Mouse (Mus musculus) kidney, postnatal 10 days (tissue): ENCODE data around the gene Nit1.

Experiments
- DNase-seq: peaks from one replicate; pipeline ENCODE4 v3.0.0; 2021; ENCODE audit warnings: mixed read lengths

Nit1 gene

DNA sequence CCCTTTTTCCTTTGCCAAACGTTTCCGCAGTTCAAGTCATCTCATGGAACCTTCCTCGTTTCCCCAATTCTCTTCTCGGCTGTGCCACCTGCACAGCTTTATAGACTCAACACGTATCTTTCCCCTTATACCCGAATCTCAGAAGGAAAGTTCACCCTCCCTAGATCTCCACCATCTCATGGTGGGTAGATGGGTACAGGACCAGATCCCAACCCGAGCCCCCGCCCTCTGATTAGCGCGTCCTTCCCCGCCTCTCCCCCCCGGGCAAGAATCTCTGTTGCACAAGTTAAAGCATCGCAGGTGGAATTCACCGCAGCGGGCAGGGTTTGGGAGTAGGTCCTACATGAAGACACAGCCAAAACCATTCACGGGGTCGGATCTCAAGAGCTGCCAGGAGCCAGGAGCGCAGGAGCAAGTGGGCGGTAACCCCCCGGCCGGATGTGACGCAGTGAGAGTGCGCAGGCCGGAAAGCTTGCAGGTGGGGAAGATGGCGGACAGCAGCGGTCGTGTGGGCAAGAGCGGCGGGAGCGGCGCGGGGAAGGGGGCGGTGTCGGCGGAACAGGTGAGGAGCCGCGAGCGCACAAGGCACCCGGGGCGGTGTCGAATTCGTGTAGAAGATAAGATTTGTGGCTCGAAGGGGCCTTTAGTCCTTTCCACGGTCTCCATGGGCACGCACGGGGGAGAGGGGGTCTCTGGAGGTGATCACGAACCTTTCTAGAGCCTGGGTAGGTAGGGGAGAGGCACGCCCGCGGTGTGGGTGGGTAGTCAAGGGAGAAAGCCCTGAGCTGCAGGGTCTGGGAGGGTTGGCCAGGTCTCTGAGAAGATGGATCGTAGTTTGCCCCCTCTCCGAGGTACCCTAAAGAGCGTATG, at the start of gene Nit1, which contains the start of gene Pfdn2:
Nit1 (minus strand) TSS at position 422 of the 870 bp plus-strand sequence.
Pfdn2 (plus strand) TSS at position 446 of the 870 bp plus-strand sequence.
- peak; percentile 96 for DNase-seq

DNA sequence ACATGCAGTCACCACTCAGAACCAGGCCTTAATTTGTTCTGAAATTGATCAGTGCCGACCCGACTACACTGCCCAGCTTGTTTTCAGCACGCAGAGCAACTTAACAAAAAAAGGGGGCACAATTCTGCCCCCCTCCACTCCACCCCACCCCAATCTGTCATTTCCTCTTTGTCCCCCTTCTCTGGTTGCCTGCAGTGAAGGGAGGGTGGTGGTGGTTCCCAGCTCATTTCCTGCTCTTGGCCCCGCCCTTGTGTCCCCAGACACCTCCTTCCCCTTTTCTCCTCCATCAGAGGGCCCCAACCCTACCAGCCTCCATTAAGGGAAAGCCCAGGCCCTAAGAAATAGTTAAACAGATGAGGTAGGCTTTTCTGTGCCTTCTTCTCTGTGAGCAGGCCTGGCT, 44.7 kb upstream of the Nit1 start:
- no peak for DNase-seq

DNA sequence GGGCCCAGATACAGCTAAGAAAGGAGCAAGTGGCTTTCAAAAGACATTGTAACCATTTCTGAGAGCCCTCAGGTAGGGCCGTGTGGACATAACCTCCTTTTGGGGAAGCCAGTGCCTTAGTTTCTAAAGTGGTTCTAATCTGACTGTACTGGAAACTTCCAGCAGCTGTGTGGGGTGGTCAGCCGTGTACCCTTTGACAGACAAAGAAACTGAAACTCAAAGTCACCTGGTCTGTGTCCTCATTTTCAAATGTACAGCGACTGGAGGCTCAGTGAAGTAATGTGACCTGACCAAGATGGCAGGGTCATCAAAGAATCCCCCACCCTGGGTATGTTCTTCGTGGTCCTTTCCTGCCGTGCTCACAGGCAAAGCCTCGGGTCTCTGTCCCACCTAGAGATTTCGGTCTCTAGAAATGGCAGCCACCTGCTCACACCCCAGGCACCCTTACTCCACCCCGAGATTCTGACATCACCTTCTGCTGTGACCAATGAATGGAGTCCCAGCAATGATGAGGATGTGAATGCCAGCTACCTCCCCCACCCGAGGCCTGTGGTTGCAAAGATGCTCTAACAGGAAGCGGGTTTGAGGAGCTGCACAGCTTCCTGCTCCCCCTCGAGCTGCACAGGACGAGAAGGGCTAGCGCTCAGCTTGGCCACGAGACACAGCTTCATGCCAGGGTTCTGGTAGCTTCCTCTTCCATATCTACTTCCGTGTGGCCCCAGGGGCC, 43.1 kb upstream of the Nit1 start, which contains the start of gene Arhgap30:
Arhgap30 (plus strand) TSS at position 579 of the 727 bp plus-strand sequence.
- DNase-seq: peak; percentile 23

DNA sequence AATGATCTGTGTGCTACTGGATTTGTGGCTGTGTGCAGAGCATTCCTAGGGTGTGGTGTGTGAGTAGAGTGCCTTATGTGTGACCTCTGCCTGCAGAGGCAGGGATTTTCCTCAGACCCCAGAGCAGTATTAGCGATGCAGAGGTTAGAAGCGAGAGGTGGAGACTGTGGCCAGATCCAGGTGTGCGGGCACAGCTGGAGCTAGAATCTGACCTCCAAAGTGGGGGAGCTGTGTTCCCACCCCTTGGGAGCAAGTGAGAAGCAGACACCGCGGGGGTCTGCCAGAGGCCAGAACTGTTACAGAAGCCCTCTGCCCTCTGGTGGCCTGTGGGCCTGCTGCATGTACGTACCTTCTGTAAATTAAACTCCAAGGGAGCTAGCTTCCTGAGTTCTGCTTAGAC, 41.7 kb upstream of the Nit1 start:
- peak; percentile 46 for DNase-seq

DNA sequence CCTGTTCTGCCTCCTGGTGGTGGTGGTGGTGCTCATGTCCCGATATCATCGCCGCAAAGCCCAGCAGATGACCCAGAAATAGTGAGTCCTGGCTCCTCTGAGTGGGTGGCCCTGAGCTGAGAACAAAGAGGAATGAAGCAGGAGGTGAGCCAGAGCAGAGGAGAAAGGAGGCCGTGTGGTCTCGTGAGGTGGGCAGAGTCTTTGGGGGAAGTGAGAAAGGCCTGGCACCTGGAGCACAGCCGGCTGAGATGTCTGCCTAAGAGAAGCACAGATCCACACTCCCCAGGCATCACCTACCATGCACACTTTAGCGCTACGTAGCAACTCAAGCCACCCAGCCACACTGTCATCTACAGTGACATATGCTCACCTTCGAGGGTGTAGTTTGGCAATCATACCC, 39.7 kb upstream of the Nit1 start:
- no peak for DNase-seq

DNA sequence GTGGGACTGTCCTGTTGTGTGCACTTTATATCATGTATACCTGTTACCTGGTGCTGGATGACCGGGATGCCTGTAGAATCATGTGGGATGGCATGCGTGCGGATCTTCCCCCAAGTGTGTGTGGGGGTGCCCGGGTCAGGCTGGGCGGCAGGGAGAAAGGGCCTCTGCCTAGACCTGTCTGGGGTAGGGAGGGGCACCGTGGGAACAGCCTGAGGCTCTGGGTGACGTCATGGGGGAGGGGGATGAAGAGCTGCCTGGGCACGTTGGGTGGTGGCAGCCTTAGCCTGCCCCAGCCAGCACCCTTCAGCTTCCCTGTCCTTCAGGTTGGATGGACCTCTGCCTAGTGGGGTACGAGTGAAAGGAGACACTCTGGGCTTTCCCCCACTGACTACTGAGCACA, 38.9 kb upstream of the Nit1 start:
- no peak for DNase-seq

DNA sequence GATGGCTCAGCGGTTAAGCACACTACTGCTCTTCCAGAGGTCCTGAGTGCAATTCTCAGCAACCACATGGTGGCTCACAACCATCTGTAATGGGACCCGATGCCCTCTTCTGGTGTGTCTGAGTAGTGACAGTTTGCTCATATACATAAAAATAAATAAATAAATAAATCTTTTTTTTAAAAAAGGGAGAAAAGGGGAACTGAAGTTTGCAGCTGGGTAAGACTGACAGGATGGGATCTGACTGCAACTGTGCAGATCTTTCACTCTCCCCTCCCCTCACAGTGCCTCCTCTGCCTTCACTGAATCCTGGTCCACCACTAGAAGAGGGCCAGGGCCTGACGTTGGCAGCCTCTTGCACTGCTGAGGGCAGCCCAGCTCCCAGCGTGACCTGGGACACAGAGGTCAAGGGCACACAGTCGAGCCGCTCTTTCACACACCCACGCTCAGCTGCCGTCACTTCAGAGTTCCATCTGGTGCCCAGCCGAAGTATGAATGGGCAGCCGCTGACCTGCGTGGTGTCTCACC, 36.7 kb upstream of the Nit1 start:
- no peak for DNase-seq

DNA sequence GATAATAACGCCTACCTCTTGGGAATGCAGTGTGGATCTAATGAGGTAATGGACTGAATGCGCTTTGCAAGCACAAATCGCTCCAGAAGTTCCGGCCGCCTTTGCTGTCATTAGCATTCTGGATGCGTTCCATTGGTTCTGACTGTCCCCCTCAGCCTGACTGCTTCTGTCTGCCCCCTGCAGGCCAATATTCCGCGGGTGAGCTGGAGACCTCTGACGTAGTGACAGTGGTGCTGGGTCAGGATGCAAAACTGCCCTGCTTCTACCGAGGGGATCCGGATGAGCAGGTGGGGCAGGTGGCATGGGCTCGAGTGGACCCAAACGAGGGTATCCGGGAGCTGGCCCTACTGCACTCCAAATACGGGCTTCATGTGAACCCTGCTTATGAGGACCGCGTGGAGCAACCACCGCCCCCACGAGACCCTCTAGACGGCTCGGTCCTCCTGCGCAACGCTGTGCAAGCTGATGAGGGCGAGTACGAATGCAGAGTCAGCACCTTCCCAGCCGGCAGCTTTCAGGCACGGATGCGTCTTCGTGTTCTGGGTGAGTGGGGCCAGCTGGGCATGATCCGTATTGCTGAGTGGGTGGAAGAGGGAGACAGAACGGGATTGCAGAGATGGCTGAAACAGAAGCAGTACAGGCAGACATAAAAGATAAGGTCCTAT, 34.6 kb upstream of the Nit1 start:
- DNase-seq: peak; percentile 88

DNA sequence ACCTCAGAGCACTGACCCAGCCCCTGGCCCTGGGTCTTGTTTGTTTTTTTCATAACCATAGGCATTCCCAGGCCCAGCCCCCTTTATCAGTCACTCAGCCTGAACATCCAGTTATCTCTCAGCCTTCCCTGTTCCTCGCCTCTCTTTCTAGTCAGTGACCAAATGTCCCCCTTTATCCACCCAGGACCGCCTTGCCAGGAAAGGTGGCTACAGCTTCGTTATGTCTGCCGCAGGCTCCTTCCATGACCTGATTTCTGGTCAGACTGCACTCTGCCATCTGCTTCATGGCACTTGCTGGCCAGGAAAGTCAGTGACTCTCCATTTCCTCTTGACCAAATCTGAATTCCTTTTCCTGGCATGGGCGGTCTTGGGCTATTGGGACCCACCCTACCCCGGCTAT, 32.9 kb upstream of the Nit1 start:
- no peak for DNase-seq

DNA sequence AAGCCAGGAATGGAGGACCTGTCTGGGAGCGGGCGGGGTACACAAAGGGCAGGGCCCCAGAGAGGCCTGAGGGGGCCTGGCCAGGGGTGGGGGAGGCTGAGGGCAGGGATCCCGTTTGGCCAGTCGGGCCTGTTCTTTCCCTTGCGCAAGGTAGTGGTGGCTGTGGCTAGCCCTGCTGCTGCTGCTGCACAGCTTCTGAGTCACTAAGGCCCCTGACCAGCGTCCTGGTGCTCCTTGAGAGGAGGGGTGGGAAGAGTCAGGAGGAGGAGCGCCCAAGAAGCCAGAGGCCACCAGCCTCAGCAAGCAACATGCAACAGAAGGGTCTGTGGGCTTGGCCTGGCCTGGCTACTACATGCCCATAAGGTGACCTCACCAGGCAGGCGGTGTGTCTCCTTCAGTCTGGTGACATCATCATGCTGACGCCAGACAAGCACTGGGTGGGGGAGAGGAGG, 30.2 kb upstream of the Nit1 start:
- no peak for DNase-seq

DNA sequence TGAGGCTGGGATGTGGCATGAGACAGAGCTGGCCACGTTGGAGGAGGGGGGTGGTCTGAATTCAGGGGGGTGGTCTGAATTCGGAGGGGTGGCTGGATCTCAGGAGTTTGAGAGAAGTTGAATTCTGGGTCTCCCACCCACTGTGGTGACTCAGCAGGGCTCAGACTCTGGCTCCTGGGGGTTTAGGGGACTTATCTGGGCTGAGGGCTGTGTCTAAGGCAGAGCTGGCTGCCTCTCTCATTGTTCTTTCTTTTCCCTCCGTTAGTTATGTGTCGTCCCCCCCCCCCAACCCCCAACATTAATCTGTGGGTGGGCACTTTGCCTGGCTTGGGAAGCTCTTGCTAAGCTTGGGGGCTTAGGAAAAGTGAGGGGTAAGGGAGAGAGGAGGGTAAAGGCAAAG, 28.5 kb upstream of the Nit1 start:
- no peak for DNase-seq

DNA sequence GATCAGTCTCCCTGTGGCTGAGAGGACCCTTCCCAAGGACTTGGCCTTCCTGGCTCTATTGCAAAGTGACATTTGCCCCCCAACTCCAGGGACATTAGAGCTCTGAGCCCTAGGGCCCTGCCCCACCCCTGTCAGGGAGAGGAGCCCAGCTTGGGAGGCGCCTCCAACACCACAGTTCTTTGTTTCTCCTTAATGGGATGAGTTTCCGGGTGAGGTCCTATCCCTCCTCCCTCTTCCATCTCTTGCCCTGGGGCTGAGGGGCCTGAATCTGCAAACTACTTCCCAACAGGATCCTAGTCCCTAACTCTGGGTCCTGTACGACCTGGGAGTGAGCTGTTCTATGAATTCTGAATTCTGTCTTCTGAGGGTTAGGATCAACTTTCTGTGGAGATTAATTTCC, 27.4 kb upstream of the Nit1 start:
- no peak for DNase-seq

DNA sequence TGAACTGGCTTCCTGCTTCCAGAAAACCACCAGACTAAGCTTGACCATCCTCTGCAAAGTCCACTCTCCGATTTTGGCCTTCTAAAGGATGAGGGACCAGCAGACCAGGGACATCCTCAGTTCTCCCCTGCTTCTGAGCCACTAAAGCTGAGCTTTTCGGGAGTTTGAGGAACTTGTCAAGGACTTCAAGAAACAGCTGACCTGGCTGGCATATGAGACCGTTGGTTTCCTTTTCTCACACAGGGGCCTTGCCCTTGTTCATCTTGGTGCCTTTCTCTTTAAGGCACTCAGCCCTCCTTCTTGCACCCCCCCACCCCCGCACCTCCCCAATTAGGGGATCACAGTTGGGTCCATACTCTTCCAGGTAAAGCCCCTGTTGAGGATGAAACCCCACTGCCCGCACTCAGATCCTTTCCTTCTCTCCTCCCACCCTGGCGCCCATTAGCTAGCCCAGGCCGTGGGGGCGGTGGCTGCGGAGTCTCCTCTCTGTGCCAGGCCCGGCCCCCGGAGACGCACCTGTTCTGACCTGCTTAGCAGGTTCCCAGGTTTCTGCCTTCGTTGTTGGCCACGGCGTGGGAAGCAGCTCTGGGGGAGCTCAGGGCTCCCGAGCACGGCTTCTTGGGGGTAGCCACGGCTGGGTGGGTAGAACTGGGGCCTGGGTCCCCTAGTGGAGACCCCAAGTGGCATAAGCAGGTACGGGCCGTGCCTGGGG, 24.6 kb upstream of the Nit1 start, which contains the start of gene Nectin4:
Nectin4 (plus strand) TSS at position 255 of the 712 bp plus-strand sequence.
- DNase-seq: peak; percentile 68

DNA sequence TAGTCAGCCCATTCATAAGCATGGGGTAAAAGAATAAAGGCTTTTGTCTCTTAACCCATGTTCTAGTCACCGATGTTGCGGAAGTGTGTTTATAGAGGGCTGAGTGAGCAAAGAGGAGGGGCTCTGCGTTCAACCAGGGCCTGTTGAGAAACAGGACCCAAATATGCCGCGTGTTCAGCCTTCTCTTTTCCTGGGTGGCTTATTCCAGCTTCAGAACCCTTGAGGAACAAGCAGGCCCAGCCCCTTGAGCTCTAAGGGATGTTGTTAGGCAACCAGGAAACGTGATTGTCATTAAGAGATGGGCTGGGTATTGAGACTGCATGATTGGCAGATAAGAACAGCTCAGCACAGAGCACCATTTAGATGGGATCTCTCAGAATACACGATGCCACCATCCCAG, 20.5 kb upstream of the Nit1 start:
- no peak for DNase-seq

DNA sequence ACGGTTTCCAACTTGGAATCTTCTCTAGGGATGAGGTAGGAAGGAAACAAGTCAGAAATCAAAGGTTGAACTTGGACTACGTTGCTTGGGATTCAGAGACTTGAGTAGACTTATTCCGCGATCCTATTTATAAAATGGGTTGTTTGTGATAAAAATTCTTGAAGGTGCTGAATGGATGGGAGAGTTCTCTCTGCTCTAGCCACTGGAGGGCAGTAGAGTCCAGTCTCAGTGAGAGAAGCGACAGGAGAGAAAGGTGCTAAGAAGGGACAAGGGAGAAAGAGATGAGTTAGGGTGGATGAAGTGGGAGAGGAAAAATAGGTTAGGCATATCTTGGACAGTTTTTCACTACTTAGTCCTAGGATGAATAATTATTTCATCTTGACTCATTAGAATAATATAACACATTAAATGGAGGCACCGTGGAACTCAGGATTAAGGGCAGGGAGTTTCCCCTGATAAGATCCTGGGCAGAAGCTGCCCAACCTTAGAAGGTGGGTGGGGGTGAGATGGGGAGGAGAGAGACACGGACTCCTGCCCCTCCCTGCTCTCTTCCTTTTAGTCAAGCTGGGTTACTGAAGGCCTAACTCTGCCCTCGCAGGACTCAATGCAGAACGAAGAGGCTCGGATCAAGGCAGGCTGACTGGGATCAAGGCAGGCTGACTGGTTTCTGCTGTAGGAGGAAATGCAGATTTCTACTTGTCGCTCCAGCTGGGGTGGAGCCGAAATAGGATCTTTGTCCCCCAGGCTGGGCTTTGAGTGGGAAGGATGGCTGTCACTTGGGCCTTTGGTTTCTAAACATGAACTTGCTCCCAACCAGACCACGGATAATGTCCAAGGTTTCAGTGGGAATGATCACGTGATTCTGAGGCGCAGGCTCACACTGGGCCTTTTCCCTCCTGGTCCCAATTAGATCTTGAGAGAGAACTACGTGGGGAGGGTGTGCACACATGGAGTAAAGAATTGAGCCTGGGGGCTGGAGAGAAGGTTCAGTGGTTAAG, 16.0 kb upstream of the Nit1 start:
- peak; percentile 84 for DNase-seq

DNA sequence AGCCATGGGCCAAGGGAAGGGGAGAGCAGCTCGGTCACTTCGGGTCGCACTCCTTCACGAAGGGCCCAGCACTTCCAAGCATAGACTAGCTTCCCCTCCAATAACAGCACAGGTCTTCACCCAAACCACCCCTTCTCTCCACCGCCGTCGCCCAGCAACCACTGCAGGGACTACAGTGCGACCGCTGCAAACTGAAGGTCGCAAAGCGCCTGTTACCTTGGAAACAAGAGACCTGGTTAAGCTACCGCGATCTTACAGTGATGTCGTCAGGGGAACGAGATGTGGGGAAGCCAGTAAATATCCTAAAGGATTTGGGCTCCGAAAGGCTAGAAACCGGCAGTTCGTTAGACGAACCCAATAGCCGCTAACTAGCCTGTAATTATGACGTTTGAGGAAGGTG, 15.2 kb upstream of the Nit1 start, which contains the start of gene Klhdc9:
Klhdc9 (minus strand) TSS at position 143 of the 400 bp plus-strand sequence.
- peak; percentile 95 for DNase-seq

DNA sequence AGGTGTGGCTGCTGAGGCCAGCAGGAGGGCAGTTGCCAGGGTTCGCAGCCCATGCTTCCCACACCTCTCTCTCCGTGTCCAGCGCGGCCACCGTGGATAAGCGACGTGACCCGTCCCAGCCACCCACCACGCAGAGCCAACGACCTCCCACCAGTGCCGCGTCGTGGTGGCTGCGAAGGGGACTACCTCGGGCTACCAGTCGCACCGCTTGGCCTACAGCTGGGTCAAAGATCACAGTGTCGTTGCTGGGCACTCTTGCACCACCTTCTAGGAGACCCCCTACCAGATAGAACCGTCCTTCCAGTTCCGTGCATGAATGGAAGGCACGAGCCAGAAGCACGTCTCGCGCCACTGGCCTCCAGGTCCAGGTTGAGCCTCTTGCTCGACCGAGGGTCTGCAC, 14.8 kb upstream of the Nit1 start:
- DNase-seq: no peak

DNA sequence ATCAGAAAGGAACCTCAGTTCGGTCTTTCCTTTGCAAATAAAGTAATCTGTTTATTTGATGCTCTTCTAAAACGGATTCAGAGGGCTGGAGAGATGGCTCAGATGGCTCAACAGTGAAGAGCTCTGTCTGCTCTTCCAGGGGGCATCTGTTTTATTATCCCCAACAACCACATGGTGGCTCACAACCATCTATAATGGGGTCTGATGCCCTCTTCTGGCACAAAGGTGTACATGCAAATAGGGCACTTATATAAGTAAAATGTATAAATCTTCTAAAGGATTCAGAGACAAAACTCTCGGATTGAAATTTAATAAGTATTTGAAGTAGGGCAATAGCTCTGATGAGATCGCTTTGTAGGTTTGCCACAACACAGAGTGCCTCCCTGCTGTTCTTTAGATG, 13.0 kb upstream of the Nit1 start:
- DNase-seq: peak; percentile 46

DNA sequence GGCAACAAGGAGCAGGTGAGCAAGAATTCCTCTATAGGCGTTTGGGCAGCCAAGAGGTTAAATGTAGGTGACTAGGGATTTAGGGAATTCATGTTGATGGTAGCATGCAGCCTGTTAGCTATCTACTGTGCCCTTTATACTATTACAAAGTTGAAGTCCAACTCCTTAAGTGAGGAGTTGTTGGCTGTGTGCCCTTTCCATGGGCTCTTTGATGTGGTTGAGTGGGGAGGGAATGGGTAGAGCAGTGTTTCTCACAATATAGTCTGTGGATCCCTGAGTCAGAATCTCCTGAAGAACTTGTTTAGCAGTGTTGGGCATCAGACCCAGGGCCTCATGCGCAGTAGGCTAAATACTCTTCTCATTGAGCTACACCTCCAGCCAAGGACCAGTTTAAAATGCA, 11.4 kb upstream of the Nit1 start:
- peak; percentile 29 for DNase-seq

DNA sequence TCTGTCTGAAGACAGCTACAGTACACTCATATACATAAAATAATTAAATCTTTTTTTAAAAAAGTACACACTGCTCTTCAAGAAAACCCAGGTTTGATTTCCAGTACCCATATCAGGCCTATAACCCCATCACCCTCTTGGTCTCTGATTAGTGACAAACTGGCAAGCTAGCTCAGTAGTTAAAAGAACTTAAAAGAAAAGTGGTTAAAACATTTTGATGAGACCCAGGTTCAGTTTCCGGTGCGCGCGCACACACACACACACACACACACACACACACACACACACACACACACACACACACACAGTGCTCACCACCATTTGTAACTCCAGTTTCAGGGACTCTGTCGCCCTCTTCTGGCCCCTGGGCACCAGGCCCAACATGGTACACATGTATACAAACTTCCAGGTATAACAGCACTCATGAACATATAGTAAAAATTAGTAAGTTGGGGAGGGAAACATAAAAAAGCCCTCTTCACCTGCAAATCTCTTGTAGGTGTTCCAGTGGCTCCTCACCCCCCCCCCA, 10.4 kb upstream of the Nit1 start:
- DNase-seq: peak; percentile 50

DNA sequence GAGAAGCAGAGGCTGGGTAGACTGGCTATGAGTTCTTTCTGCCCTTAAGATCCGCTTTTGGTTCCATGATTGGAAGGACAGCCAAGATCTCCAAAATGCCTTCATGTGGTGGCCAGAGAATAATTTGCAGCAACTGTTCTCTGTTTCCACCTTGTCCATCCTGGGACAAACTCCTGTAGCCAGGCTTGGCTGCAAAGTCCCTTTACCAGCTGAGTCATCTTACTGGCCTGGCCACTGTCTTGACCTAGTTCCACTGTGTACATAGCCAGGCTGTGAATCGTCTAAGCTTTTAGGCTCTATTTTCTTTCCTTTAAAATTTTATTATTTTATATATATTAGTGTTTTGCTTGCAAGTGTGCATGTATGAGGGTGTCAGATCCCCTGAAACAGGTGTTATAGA, 3.8 kb upstream of the Nit1 start:
- no peak for DNase-seq
